Mouse (Mus musculus) erythroblast, embryonic 14.5 days (primary cell): ENCODE data around the gene Rab30.

Experiments used
- GATA1 ChIP-seq: IDR thresholded peaks from 2 replicates; pipeline ENCODE4 v1.6.1; 2012; ENCODE audit warnings: low read length, inconsistent platforms, mixed read lengths
- TAL1 ChIP-seq: IDR thresholded peaks from 3 replicates; pipeline ENCODE4 v1.6.1; 2012; ENCODE audit warnings: low read length, inconsistent platforms, mixed read lengths

DNA sequence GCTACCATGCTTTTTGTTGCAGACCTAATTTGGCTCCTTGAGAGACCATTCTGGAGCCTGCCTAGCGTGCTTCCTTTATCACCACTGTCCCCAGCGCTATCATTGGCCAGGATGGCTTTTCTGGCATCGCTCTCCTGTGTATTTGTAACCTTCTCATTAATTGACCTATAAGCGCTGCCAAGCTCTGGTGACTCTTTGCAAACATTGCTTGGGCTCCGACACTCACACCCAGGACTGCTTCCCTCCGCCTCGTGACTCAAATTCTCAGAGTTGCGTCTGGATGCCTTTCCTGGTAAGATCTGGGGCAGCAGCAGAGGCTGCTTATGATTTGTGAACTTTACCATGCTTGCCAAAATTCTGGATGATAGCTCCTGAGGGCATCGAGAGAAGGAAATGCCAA lies 19.8 kb downstream of the Rab30 start:
- no peak for TF ChIP-seq TAL1
- TF ChIP-seq GATA1 = no peak
